Mouse (Mus musculus): ENCODE measurements around the gene Thsd7b.

The Thsd7b gene

GRCm38 (mm10) chr1:129526967-129527366, 253.9 kb downstream of the Thsd7b start:
- no peak for DNase-seq

GRCm38 (mm10) chr1:129532206-129532605, 259.1 kb downstream of the Thsd7b start:
- DNase-seq: no peak

- DNase-seq: no peak
Observed at GRCm38 (mm10) chr1:129538508-129538907, 265.4 kb downstream of the Thsd7b start.

GRCm38 (mm10) chr1:129538970-129539369, 265.9 kb downstream of the Thsd7b start:
- DNase-seq: no peak

GRCm38 (mm10) chr1:129540751-129541150, 267.6 kb downstream of the Thsd7b start:
- DNase-seq: no peak

GRCm38 (mm10) chr1:129542563-129543146, 269.6 kb downstream of the Thsd7b start:
- no peak for DNase-seq

GRCm38 (mm10) chr1:129543169-129543568, 270.1 kb downstream of the Thsd7b start:
- DNase-seq: no peak

- DNase-seq: no peak
Observed at GRCm38 (mm10) chr1:129558054-129558453, 285.0 kb downstream of the Thsd7b start.

GRCm38 (mm10) chr1:129559137-129559536, 286.0 kb downstream of the Thsd7b start:
- no peak for DNase-seq

- DNase-seq: no peak
Observed at GRCm38 (mm10) chr1:129559812-129560211, 286.7 kb downstream of the Thsd7b start.

GRCm38 (mm10) chr1:129562707-129563106, 289.6 kb downstream of the Thsd7b start:
- DNase-seq: no peak

GRCm38 (mm10) chr1:129570522-129570921, 297.4 kb downstream of the Thsd7b start:
- DNase-seq: no peak

GRCm38 (mm10) chr1:129579955-129580354, 306.9 kb downstream of the Thsd7b start:
- no peak for DNase-seq

GRCm38 (mm10) chr1:129586635-129587034, 313.5 kb downstream of the Thsd7b start:
- DNase-seq: no peak

- no peak for DNase-seq
Observed at GRCm38 (mm10) chr1:129589366-129590002, 316.4 kb downstream of the Thsd7b start.

GRCm38 (mm10) chr1:129595447-129595846, 322.3 kb downstream of the Thsd7b start:
- no peak for DNase-seq

- no peak for DNase-seq
Observed at GRCm38 (mm10) chr1:129600933-129601332, 327.8 kb downstream of the Thsd7b start.

GRCm38 (mm10) chr1:129602284-129602683, 329.2 kb downstream of the Thsd7b start:
- no peak for DNase-seq

GRCm38 (mm10) chr1:129608395-129608794, 335.3 kb downstream of the Thsd7b start:
- no peak for DNase-seq

GRCm38 (mm10) chr1:129616080-129616479, 343.0 kb downstream of the Thsd7b start:
- DNase-seq: no peak

GRCm38 (mm10) chr1:129619440-129620301, 346.6 kb downstream of the Thsd7b start:
- DNase-seq: no peak

- DNase-seq: no peak
Observed at GRCm38 (mm10) chr1:129624519-129624918, 351.4 kb downstream of the Thsd7b start.

GRCm38 (mm10) chr1:129635146-129635545, 362.0 kb downstream of the Thsd7b start:
- DNase-seq: no peak
